Mouse (Mus musculus): ENCODE measurements around the gene Gsn. TPM values are rescaled to one million over a fixed set of nuclear protein-coding genes. Genes with fewer than 3 reads are reported as not detected.

Gene Gsn
- polyA plus RNA-seq, 1 experiment, result 451 TPM

GRCm38 (mm10) chr2:35264095-35264494, 7.9 kb downstream of the Gsn start:
- H3K27ac ChIP-seq (ENCODE audit: insufficient read depth, low read length), result peak overlapping the region; percentile 73
- peaks cover 60% of the 10 kb centered on the region for H3K4me1 ChIP-seq (ENCODE audit: control insufficient read depth, insufficient read depth, low read length)
- TF ChIP-seq CTCF (IDR thresholded peaks at IDR 0.05; ENCODE audit: borderline replicate concordance, insufficient read depth, low read length) (no peak), POLR2A (IDR thresholded peaks at IDR 0.05; ENCODE audit: low read depth, low read length) (no peak)
- H3K4me3 ChIP-seq (ENCODE audit: insufficient read depth, low read length), result no peak overlapping the region

GRCm38 (mm10) chr2:35265296-35265695, 9.1 kb downstream of the Gsn start:
- peaks cover 68% of the 10 kb centered on the region for H3K4me1 ChIP-seq (ENCODE audit: control insufficient read depth, insufficient read depth, low read length)

GRCm38 (mm10) chr2:35265775-35266174, 9.6 kb downstream of the Gsn start:
- Histone ChIP-seq H3K27ac (ENCODE audit: insufficient read depth, low read length) (peak overlapping the region; percentile 65), H3K4me3 (ENCODE audit: insufficient read depth, low read length) (no peak overlapping the region), H3K4me1 (ENCODE audit: control insufficient read depth, insufficient read depth, low read length) (peaks cover 68% of the 10 kb centered on the region)
- TF ChIP-seq CTCF (IDR thresholded peaks at IDR 0.05; ENCODE audit: borderline replicate concordance, insufficient read depth, low read length), result no peak
- no peak for TF ChIP-seq POLR2A (IDR thresholded peaks at IDR 0.05; ENCODE audit: low read depth, low read length)

More at GRCm38 (mm10) chr2:35265296-35265695, 9.1 kb downstream of the Gsn start:
- peak overlapping the region; percentile 73 for H3K27ac ChIP-seq (ENCODE audit: insufficient read depth, low read length)
- TF ChIP-seq CTCF (IDR thresholded peaks at IDR 0.05; ENCODE audit: borderline replicate concordance, insufficient read depth, low read length) (peak; percentile 61; the same call in 1 of the 2 replicates), POLR2A (IDR thresholded peaks at IDR 0.05; ENCODE audit: low read depth, low read length) (no peak)
- H3K4me3 ChIP-seq (ENCODE audit: insufficient read depth, low read length), result no peak overlapping the region

- no peak overlapping the region for H3K4me3 ChIP-seq (ENCODE audit: insufficient read depth, low read length)
- H3K4me1 ChIP-seq (ENCODE audit: control insufficient read depth, insufficient read depth, low read length), result peaks cover 66% of the 10 kb centered on the region
- peak overlapping the region; percentile 65 for H3K27ac ChIP-seq (ENCODE audit: insufficient read depth, low read length)
- no peak for TF ChIP-seq CTCF (IDR thresholded peaks at IDR 0.05; ENCODE audit: borderline replicate concordance, insufficient read depth, low read length)
- no peak for TF ChIP-seq POLR2A (IDR thresholded peaks at IDR 0.05; ENCODE audit: low read depth, low read length)
Measured at GRCm38 (mm10) chr2:35266251-35266905, 10.2 kb downstream of the Gsn start.

- H3K27ac ChIP-seq (ENCODE audit: insufficient read depth, low read length), result peak overlapping the region; percentile 60
- TF ChIP-seq CTCF (IDR thresholded peaks at IDR 0.05; ENCODE audit: borderline replicate concordance, insufficient read depth, low read length), result no peak
- TF ChIP-seq POLR2A (IDR thresholded peaks at IDR 0.05; ENCODE audit: low read depth, low read length), result no peak
- H3K4me1 ChIP-seq (ENCODE audit: control insufficient read depth, insufficient read depth, low read length), result peaks cover 68% of the 10 kb centered on the region
- no peak overlapping the region for H3K4me3 ChIP-seq (ENCODE audit: insufficient read depth, low read length)
Measured at GRCm38 (mm10) chr2:35267156-35267875, 11.1 kb downstream of the Gsn start.

- TF ChIP-seq CTCF (IDR thresholded peaks at IDR 0.05; ENCODE audit: borderline replicate concordance, insufficient read depth, low read length) (no peak), POLR2A (IDR thresholded peaks at IDR 0.05; ENCODE audit: low read depth, low read length) (no peak)
- Histone ChIP-seq H3K27ac (ENCODE audit: insufficient read depth, low read length) (peak overlapping the region; percentile 60), H3K4me3 (ENCODE audit: insufficient read depth, low read length) (no peak overlapping the region), H3K4me1 (ENCODE audit: control insufficient read depth, insufficient read depth, low read length) (peaks cover 71% of the 10 kb centered on the region)
Measured at GRCm38 (mm10) chr2:35267876-35268566, 11.8 kb downstream of the Gsn start.

- TF ChIP-seq POLR2A (IDR thresholded peaks at IDR 0.05; ENCODE audit: low read depth, low read length) (no peak), CTCF (IDR thresholded peaks at IDR 0.05; ENCODE audit: borderline replicate concordance, insufficient read depth, low read length) (no peak)
- Histone ChIP-seq H3K4me3 (ENCODE audit: insufficient read depth, low read length) (no peak overlapping the region), H3K27ac (ENCODE audit: insufficient read depth, low read length) (peak overlapping the region; percentile 97), H3K4me1 (ENCODE audit: control insufficient read depth, insufficient read depth, low read length) (peaks cover 72% of the 10 kb centered on the region)
Measured at GRCm38 (mm10) chr2:35269136-35269535, 13.0 kb downstream of the Gsn start.

- peaks cover 65% of the 10 kb centered on the region for H3K4me1 ChIP-seq (ENCODE audit: control insufficient read depth, insufficient read depth, low read length)
- H3K4me3 ChIP-seq (ENCODE audit: insufficient read depth, low read length), result no peak overlapping the region
- H3K27ac ChIP-seq (ENCODE audit: insufficient read depth, low read length), result peak overlapping the region; percentile 97
- TF ChIP-seq POLR2A (IDR thresholded peaks at IDR 0.05; ENCODE audit: low read depth, low read length) (no peak), CTCF (IDR thresholded peaks at IDR 0.05; ENCODE audit: borderline replicate concordance, insufficient read depth, low read length) (no peak)
Measured at GRCm38 (mm10) chr2:35269716-35270260, 13.6 kb downstream of the Gsn start.

GRCm38 (mm10) chr2:35270531-35270984, 14.4 kb downstream of the Gsn start:
- Histone ChIP-seq H3K27ac (ENCODE audit: insufficient read depth, low read length) (peak overlapping the region; percentile 97), H3K4me1 (ENCODE audit: control insufficient read depth, insufficient read depth, low read length) (peaks cover 60% of the 10 kb centered on the region), H3K4me3 (ENCODE audit: insufficient read depth, low read length) (no peak overlapping the region)
- TF ChIP-seq CTCF (IDR thresholded peaks at IDR 0.05; ENCODE audit: borderline replicate concordance, insufficient read depth, low read length) (peak; percentile 81; the same call in 1 of the 2 replicates), POLR2A (IDR thresholded peaks at IDR 0.05; ENCODE audit: low read depth, low read length) (no peak)

Measured in embryonic fibroblast, embryonic 13.5 days (primary cell).